Mouse (Mus musculus): ENCODE data around the gene Gm13276. TPM values are rescaled to one million over a fixed set of nuclear protein-coding genes. Genes with fewer than 3 reads are reported as not detected.

The Gm13276 gene
- polyA plus RNA-seq (2015; fragmentation: Illumina TruSeq; extraction: RNeasy Lipid Tissue Mini Kit (QIAGEN cat#74804); ENCODE audit: insufficient read depth, low read depth, low replicate concordance): not detected

DNA sequence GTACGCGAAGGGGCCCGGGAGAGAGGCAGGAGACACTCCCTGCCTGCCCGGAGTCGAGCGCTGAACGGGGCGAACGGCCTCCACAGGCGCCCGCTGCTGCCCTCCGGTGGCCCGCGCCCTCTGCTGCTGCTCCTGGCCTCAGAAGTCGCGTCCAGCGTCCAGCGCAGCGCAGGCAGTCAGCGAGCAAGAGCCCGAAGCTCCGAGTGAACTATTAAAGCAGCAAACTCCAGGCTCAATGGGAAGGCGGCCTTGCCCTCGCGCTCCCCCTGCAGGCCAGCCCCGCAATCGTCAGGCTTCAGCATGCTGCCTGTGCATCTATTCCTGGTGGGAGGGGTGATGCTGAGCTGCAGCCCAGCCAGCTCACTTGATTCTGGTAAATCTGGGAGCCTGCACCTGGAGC lies at the start of gene Gm13276:
Gene Gm13276, plus strand, starts transcription at position 301 of the 400 bp plus-strand sequence.

DNA sequence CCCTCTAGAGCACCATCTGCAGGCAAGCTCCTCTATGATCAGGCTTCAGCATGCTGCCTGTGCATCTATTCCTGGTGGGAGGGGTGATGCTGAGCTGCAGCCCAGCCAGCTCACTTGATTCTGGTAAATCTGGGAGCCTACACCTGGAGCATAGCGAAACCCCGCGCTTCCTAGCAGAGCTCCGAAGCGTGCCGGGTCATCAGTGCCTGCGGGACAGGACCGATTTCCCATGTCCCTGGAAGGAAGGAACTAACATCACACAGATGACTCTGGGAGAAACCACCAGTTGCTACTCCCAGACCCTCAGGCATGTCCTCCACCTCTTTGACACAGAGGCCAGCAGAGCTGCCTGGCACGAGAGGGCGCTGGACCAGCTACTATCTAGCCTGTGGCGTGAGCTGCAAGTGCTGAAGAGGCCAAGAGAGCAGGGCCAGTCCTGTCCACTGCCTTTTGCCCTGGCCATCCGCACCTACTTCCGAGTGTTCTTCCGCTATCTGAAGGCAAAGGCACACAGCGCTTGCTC lies 30.6 kb upstream of the Gm13276 start, which contains the start of gene Gm13271:
Gene Gm13271, plus strand, starts transcription at position 51 of the 523 bp plus-strand sequence.

DNA sequence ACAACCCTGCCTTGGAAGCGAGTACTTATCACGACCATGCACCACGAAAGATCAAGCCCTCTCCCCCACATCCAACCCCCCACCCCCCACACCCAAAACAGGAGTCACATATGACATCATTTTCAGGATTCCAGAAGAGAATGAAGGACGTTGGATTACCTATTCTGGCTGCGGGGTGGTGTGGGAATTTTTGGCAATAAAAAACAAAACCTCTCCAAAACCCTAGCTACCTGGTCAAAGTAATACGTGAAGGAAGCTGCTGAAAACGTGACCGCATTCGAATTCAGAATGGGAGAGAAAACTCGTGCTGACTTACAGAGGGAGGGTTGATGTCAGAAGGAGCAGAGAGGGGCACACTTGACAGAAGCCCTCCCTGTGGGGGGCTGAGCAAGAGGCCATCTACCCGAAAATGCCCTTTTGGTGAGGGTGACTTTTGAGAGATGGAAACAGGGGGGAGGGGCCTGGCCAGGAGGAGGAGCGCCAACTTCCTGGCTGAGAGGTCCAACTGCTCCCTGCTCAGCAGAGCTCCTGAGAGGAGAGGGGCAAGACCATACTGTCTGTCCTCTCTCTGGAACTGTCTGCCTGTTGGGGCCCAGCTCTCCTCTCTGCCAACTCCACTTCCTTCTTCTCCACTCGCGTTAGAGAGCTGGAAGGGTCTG lies 25.8 kb upstream of the Gm13276 start, which contains the start of gene Gm13283:
Gene Gm13283, plus strand, starts transcription at position 510 of the 659 bp plus-strand sequence.

DNA sequence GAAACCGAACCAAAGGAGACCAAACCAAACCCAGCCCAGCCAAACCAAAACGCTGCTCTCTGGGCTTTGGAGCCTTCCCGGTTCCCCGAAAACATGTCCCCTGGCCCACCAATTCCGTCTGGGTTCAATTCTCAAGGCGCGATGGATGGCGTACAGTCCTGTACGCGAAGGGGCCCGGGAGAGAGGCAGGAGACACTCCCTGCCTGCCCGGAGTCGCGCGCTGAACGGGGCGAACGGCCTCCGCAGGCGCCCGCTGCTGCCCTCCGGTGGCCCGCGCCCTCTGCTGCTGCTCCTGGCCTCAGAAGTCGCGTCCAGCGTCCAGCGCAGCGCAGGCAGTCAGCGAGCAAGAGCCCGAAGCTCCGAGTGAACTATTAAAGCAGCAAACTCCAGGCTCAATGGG lies 12.0 kb upstream of the Gm13276 start, which contains the start of gene Gm13290:
Gene Gm13290, plus strand, starts transcription at position 301 of the 400 bp plus-strand sequence.

DNA sequence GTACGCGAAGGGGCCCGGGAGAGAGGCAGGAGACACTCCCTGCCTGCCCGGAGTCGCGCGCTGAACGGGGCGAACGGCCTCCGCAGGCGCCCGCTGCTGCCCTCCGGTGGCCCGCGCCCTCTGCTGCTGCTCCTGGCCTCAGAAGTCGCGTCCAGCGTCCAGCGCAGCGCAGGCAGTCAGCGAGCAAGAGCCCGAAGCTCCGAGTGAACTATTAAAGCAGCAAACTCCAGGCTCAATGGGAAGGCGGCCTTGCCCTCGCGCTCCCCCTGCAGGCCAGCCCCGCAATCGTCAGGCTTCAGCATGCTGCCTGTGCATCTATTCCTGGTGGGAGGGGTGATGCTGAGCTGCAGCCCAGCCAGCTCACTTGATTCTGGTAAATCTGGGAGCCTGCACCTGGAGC lies 8.9 kb upstream of the Gm13276 start, which contains the start of gene Gm13289:
Gene Gm13289, plus strand, starts transcription at position 301 of the 400 bp plus-strand sequence.

DNA sequence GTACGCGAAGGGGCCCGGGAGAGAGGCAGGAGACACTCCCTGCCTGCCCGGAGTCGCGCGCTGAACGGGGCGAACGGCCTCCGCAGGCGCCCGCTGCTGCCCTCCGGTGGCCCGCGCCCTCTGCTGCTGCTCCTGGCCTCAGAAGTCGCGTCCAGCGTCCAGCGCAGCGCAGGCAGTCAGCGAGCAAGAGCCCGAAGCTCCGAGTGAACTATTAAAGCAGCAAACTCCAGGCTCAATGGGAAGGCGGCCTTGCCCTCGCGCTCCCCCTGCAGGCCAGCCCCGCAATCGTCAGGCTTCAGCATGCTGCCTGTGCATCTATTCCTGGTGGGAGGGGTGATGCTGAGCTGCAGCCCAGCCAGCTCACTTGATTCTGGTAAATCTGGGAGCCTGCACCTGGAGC lies 6.0 kb upstream of the Gm13276 start, which contains the start of gene Gm13272:
Gene Gm13272, plus strand, starts transcription at position 301 of the 400 bp plus-strand sequence.

DNA sequence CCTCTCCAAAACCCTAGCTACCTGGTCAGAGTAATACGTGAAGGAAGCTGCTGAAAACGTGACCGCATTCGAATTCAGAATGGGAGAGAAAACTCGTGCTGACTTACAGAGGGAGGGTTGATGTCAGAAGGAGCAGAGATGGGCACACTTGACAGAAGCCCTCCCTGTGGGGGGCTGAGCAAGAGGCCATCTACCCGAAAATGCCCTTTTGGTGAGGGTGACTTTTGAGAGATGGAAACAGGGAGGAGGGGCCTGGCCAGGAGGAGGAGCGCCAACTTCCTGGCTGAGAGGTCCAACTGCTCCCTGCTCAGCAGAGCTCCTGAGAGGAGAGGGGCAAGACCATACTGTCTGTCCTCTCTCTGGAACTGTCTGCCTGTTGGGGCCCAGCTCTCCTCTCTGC lies 3.7 kb upstream of the Gm13276 start, which contains the start of gene Ifnz:
Gene Ifnz, plus strand, starts transcription at position 301 of the 400 bp plus-strand sequence.

DNA sequence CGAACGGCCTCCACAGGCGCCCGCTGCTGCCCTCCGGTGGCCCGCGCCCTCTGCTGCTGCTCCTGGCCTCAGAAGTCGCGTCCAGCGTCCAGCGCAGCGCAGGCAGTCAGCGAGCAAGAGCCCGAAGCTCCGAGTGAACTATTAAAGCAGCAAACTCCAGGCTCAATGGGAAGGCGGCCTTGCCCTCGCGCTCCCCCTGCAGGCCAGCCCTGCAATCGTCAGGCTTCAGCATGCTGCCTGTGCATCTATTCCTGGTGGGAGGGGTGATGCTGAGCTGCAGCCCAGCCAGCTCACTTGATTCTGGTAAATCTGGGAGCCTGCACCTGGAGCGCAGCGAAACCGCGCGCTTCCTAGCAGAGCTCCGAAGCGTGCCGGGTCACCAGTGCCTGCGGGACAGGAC lies 2.9 kb downstream of the Gm13276 start, which contains the start of gene Gm13277:
Gene Gm13277, plus strand, starts transcription at position 231 of the 400 bp plus-strand sequence.

DNA sequence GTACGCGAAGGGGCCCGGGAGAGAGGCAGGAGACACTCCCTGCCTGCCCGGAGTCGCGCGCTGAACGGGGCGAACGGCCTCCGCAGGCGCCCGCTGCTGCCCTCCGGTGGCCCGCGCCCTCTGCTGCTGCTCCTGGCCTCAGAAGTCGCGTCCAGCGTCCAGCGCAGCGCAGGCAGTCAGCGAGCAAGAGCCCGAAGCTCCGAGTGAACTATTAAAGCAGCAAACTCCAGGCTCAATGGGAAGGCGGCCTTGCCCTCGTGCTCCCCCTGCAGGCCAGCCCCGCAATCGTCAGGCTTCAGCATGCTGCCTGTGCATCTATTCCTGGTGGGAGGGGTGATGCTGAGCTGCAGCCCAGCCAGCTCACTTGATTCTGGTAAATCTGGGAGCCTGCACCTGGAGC lies 5.7 kb downstream of the Gm13276 start, which contains the start of gene Gm13278:
Gene Gm13278, plus strand, starts transcription at position 301 of the 400 bp plus-strand sequence.

DNA sequence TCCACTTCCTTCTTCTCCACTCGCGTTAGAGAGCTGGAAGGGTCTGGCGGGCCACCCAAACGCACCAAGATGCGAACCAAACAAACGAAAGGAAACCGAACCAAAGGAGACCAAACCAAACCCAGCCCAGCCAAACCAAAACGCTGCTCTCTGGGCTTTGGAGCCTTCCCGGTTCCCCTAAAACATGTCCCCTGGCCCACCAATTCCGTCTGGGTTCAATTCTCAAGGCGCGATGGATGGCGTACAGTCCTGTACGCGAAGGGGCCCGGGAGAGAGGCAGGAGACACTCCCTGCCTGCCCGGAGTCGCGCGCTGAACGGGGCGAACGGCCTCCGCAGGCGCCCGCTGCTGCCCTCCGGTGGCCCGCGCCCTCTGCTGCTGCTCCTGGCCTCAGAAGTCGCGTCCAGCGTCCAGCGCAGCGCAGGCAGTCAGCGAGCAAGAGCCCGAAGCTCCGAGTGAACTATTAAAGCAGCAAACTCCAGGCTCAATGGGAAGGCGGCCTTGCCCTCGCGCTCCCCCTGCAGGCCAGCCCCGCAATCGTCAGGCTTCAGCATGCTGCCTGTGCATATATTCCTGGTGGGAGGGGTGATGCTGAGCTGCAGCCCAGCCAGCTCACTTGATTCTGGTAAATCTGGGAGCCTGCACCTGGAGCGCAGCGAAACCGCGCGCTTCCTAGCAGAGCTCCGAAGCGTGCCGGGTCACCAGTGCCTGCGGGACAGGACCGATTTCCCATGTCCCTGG lies 8.6 kb downstream of the Gm13276 start, which contains the start of gene Gm13275:
Gene Gm13275, plus strand, starts transcription at position 552 of the 740 bp plus-strand sequence.

DNA sequence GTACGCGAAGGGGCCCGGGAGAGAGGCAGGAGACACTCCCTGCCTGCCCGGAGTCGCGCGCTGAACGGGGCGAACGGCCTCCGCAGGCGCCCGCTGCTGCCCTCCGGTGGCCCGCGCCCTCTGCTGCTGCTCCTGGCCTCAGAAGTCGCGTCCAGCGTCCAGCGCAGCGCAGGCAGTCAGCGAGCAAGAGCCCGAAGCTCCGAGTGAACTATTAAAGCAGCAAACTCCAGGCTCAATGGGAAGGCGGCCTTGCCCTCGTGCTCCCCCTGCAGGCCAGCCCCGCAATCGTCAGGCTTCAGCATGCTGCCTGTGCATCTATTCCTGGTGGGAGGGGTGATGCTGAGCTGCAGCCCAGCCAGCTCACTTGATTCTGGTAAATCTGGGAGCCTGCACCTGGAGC lies 11.6 kb downstream of the Gm13276 start, which contains the start of gene Gm13279:
Gene Gm13279, plus strand, starts transcription at position 301 of the 400 bp plus-strand sequence.

DNA sequence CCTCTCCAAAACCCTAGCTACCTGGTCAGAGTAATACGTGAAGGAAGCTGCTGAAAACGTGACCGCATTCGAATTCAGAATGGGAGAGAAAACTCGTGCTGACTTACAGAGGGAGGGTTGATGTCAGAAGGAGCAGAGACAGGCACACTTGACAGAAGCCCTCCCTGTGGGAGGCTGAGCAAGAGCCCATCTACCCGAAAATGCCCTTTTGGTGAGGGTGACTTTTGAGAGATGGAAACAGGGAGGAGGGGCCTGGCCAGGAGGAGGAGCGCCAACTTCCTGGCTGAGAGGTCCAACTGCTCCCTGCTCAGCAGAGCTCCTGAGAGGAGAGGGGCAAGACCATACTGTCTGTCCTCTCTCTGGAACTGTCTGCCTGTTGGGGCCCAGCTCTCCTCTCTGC lies 13.9 kb downstream of the Gm13276 start, which contains the start of gene Gm13285:
Gene Gm13285, plus strand, starts transcription at position 301 of the 400 bp plus-strand sequence.

DNA sequence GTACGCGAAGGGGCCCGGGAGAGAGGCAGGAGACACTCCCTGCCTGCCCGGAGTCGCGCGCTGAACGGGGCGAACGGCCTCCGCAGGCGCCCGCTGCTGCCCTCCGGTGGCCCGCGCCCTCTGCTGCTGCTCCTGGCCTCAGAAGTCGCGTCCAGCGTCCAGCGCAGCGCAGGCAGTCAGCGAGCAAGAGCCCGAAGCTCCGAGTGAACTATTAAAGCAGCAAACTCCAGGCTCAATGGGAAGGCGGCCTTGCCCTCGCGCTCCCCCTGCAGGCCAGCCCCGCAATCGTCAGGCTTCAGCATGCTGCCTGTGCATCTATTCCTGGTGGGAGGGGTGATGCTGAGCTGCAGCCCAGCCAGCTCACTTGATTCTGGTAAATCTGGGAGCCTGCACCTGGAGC lies 17.4 kb downstream of the Gm13276 start, which contains the start of gene Gm13287:
Gene Gm13287, plus strand, starts transcription at position 301 of the 400 bp plus-strand sequence.

DNA sequence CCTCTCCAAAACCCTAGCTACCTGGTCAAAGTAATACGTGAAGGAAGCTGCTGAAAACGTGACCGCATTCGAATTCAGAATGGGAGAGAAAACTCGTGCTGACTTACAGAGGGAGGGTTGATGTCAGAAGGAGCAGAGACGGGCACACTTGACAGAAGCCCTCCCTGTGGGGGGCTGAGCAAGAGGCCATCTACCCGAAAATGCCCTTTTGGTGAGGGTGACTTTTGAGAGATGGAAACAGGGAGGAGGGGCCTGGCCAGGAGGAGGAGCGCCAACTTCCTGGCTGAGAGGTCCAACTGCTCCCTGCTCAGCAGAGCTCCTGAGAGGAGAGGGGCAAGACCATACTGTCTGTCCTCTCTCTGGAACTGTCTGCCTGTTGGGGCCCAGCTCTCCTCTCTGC lies 19.7 kb downstream of the Gm13276 start, which contains the start of gene Gm13288:
Gene Gm13288, plus strand, starts transcription at position 301 of the 400 bp plus-strand sequence.

DNA sequence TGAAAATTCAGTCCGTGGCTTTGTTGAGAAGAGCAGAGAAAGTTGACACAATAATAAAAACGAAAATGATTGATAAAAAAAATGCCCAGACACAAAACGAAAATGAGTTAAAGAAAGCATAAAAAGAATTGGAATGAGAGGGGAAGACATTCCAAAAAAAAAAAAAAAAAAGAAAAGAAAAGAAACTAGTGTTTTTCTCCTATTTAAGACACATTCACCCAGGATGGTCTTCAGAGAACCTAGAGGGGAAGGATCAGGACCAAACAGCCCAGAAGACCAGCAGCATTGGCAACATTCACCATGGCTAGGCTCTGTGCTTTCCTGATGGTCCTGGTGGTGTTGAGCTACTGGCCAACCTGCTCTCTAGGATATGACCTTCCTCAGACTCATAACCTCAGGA lies 30.4 kb downstream of the Gm13276 start, which contains the start of gene Ifna7:
Gene Ifna7, plus strand, starts transcription at position 301 of the 400 bp plus-strand sequence.

DNA sequence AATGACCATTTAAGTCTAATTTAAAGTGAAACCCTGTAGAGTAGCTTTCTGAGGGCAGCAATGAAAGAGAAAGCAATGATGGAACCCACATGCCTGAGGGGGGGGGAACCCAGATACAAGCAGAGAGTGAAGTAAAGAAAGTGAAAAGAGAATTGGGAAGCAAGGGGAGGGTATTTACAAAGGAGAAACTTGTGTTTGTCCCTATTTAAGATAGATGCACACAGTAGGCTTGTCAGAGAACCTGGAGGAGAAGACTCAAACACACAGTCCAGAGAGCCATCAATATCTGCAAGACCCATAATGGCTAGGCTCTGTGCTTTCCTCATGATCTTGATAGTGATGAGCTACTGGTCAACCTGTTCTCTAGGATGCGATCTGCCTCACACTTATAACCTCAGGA lies 34.1 kb downstream of the Gm13276 start, which contains the start of gene Ifna11:
Gene Ifna11, plus strand, starts transcription at position 301 of the 400 bp plus-strand sequence.

DNA sequence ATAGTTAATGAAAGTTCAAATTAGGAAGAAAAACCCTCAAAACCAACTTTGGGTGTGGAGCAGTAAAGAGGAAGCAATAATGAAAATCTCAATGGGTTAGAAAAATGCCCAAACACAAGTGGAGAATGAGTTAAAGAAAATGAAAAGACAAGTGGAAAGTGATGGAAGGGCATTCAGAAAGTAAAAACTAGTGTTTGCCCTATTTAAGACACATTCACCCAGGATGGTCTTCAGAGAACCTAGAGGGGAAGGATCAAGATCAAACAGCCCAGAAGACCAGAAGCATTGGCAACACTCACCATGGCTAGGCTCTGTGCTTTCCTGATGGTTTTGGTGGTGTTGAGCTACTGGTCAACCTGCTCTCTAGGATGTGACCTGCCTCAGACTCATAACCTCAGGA lies 41.6 kb downstream of the Gm13276 start, which contains the start of gene Ifna6:
Gene Ifna6, plus strand, starts transcription at position 301 of the 400 bp plus-strand sequence.

DNA sequence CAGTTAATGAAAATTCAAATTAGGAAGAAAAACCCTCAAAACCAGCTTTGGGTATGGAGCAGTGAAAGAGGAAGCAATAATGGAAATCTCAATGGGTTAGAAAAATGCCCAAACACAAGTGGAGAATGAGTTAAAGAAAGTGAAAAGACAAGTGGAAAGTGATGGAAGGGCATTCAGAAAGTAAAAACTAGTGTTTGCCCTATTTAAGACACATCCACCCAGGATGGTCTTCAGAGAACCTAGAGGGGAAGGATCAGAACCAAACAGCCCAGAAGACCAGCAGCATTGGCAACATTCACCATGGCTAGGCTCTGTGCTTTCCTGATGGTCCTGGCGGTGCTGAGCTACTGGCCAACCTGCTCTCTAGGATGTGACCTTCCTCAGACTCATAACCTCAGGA lies 49.7 kb downstream of the Gm13276 start, which contains the start of gene Ifna5:
Gene Ifna5, plus strand, starts transcription at position 301 of the 400 bp plus-strand sequence.

All from pancreas, adult 10 weeks (tissue).